ENCODE assay signal across 22 mouse cellular contexts in the genomic region with DNA sequence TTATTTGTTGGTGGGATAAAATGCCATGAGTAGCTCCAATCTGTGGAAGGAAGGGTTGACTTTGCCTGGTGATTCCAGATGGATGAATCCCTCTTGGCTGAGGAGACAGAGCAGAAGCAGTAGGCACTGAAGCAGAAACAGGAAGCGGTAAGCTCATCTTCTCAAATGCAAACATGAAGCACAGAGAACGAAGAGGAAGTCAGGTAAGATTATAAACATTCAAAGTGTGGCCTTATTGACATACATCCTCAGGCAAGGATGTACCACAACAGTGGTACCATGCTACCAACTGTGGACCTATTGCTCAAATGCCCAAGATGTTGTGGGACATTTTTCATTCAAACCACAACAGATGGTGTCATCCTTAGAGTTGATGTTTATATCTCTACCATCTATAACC.
DNase-seq lines count a peak whose midpoint lies in the region; ATAC-seq and TF ChIP-seq lines count a peak whose summit lies in the region.
"Had no signal": no experiment of that assay in that cellular context is flagged by ENCODE, and none has a peak within 500 bp of the region (broad histone marks: within the 10 kb centered on the region; RNA-seq: fewer than 3 reads in every experiment).

No protein-coding gene starts in this region.

- TF ChIP-seq CTCF in embryonic fibroblast, embryonic 13.5 days (IDR thresholded peaks at IDR 0.05; ENCODE audit: borderline replicate concordance, insufficient read depth, low read length) = no peak

- DNase-seq in CD4-positive, CD25-positive, alpha-beta regulatory T cell, adult 2 months (ENCODE audit: low read depth, low spot score) = peak; percentile 7
- peak; percentile 9 for DNase-seq in naive thymus-derived CD4-positive, alpha-beta T cell, adult 2 months (ENCODE audit: low read depth)
- no peak for DNase-seq in urinary bladder, postnatal 25 days (ENCODE audit: low spot score)
- no peak for DNase-seq in yolk sac, embryonic 10.5 days (ENCODE audit: low spot score)
- DNase-seq: adrenal gland, postnatal 36 days; cerebellum, adult 18-20 months; cerebellum, adult 9-11 months; cerebellum, postnatal 36 days; embryo, embryonic 11 days; gastrocnemius, postnatal 10 days; gastrocnemius, postnatal 36 days; heart, adult 11 months had no signal

- peak overlapping the region; percentile 47; the same call in 1 of the 2 replicates for H3K27ac ChIP-seq in embryonic fibroblast, embryonic 13.5 days (ENCODE audit: insufficient read depth, low read length)
- H3K27ac ChIP-seq: embryonic facial prominence, embryonic 10.5 days; embryonic facial prominence, embryonic 13.5 days; forebrain, embryonic 10.5 days; forebrain, embryonic 13.5 days; hindbrain, embryonic 12.5 days; hindbrain, postnatal 0 days had no signal

- ATAC-seq in CD4-positive, CD25-positive, alpha-beta regulatory T cell, adult 4 months = peak; percentile 51
- ATAC-seq: forebrain, embryonic 13.5 days; forebrain, embryonic 16.5 days; hindbrain, postnatal 0 days; intestine, postnatal 0 days had no signal

- H3K4me1 ChIP-seq in embryonic fibroblast, embryonic 13.5 days (ENCODE audit: control insufficient read depth, insufficient read depth, low read length) = no peaks in the 10 kb centered on the region

- no peak overlapping the region for H3K4me3 ChIP-seq in embryonic fibroblast, embryonic 13.5 days (ENCODE audit: insufficient read depth, low read length)
- H3K4me3 ChIP-seq: embryonic facial prominence, embryonic 10.5 days; embryonic facial prominence, embryonic 13.5 days; forebrain, embryonic 10.5 days; forebrain, embryonic 13.5 days; hindbrain, embryonic 12.5 days had no signal

- no peak for TF ChIP-seq POLR2A in embryonic fibroblast, embryonic 13.5 days (IDR thresholded peaks at IDR 0.05; ENCODE audit: low read depth, low read length)

Comparison
In these comparisons a context has a peak if more than half of its experiments do, and no peak if none do; other contexts are left out.
1. DNase-seq: peak in CD4-positive, CD25-positive, alpha-beta regulatory T cell, adult 2 months (single experiment) and naive thymus-derived CD4-positive, alpha-beta T cell, adult 2 months (single experiment); none in urinary bladder, postnatal 25 days (single experiment) and yolk sac, embryonic 10.5 days (single experiment).